Mouse (Mus musculus) embryo, embryonic 11.5 days (tissue): ENCODE measurements around the gene Tmem245.
"Not testable (repeated sequence)": the region's sequence is repeated elsewhere in the genome, so short reads cannot be mapped to it uniquely, and the experiment has no call there.

ENCODE experiments used
- DNase-seq: peaks from one replicate; pipeline ENCODE4 v3.0.0-alpha.2; 2012; ENCODE audit warnings: low read depth, low spot score

Tmem245 gene

GRCm38 (mm10) chr4:56926971-56927370, 20.3 kb downstream of the Tmem245 start:
- no peak for DNase-seq

DNA sequence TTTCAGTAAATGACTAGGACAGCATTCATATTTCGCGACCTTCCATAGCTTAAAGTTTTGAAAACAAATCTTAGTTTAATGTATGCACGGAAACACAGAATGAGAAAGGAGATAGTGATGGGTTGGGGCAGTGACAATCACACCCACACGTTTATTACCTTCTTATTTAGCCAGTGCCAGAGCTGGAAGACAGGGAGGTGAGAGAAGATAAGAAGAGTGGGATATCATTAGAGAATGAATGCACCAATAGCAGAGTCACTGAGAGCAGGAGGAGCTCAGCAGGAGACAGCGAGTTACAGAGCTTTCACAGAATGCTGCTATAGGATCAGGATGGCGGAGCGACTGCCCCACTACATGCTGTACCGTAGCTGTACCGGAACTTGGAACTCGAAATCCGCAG, 25.0 kb downstream of the Tmem245 start:
- DNase-seq, result no peak

- no peak for DNase-seq
These were observed 31.4 kb downstream of the Tmem245 start for GRCm38 (mm10) chr4:56915732-56916325.

- DNase-seq, result no peak
These were observed 32.5 kb downstream of the Tmem245 start for GRCm38 (mm10) chr4:56914761-56915160.

DNA sequence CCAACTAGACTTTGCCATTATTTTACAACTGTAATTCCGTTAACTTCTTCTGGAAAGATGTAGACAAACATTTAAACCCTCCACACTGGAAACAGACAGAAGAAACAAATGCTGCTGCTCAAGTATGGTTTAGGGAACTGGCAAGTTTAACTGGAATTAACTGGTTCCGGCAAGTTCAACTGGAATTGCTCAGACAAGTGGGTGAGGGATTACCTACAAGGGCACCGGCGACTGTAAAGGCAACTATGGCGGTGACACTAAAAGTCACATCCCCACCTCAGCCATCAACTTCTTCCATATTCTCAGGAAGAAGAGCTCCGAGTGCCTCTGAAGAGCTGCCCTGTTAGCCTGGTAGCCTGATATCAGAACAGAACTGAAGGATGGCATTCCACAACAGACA, 32.9 kb downstream of the Tmem245 start:
- DNase-seq, result no peak

GRCm38 (mm10) chr4:56912382-56913001, 34.7 kb downstream of the Tmem245 start:
- no peak for DNase-seq

- DNase-seq, result peak; percentile 22
These were observed 37.7 kb downstream of the Tmem245 start for GRCm38 (mm10) chr4:56909568-56909967.

- no peak for DNase-seq
These were observed 39.6 kb downstream of the Tmem245 start for GRCm38 (mm10) chr4:56907671-56908070.

DNA sequence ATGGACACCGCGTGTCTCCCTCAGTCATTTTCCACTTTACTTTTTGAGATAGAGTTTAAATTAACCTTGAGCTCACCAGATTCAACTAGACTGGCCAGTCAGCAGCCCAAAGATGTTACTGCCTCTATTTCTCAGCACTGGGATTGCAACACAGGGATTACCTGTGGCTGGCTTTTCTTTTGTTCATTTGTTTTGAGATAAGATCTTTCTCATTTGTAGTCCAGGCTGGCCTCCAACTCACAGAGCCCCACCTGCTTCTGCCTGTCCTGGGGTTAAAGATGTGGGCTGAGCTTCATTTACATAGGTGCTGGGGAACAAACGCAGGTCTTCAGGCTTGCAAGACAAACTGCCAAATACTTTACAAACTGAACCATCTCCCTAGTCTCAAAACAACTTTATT, 40.3 kb downstream of the Tmem245 start:
- DNase-seq, result no peak

DNA sequence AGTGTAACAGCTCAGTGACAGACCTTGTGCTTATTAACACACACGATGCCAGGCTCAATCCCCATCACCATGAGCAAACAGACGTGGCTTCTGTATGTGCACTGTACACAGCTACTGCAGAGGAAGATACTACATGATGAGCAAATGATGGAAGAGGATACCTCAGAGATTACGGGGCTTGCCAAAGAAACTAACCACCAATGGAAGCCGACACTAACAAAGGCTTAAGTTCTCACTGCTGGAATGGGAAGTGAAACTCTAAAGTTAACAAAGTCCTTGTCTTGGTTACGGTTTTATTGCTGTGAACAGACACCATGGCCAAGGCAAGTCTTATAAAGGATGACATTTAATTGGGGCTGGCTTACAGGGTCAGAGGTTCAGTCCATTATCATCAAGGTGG, 41.7 kb downstream of the Tmem245 start:
- no peak for DNase-seq

DNA sequence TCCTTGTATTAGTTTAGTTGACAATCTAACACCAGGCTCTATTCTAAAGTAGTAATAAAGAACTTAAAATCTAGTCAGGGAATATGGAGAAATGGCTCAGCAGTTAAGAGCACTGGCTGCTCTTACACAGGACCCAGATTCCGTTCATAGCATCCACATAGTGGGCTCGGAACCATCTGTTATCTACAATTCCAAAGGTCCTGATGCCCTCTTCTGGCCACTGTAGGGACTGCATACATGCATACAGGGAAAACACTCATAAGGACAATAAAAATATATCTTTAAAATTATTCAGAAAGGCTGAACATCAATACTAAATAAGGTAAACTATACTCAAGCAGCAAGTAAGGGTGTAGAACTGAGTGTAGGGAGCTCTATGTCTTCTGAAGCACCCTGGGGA, 45.6 kb downstream of the Tmem245 start:
- no peak for DNase-seq

DNA sequence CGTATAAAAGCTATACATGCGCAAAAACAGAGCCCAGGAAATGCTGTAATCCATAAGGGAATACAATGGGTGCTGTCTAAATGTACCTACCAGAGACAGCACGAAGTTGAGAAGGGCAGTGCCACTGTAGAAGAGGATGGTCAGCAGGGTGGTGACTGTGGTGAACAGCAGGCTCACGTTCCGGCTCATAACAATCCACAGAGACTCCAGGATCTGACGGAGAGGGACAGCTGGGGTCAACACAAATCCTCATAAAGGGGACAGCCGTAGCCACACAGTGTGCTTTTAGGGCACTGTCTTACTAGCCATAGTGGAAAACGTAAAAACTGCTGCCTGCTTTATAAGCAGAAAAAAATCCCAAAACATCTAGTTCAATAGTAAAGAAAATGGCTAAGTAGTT, 48.0 kb downstream of the Tmem245 start:
- DNase-seq, result no peak

DNA sequence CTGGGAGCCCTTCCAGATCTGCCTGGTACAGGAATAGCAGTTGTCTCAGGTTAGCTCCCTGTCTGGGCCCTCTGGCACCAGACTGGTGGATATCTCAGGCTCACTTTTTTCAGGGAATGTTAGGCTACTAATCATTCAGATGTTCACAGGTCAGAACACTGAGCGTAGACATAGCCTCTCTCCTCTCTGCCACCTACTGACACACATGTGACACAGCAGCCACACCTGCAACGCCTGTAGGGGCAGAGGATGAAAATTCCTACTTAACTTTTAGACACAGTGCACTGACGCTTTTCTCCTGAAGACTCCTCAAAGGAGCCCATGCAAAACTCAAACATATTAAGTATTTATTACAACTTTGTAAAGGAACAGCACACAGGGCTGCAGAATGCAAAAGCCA, 49.7 kb downstream of the Tmem245 start:
- DNase-seq, result no peak

DNA sequence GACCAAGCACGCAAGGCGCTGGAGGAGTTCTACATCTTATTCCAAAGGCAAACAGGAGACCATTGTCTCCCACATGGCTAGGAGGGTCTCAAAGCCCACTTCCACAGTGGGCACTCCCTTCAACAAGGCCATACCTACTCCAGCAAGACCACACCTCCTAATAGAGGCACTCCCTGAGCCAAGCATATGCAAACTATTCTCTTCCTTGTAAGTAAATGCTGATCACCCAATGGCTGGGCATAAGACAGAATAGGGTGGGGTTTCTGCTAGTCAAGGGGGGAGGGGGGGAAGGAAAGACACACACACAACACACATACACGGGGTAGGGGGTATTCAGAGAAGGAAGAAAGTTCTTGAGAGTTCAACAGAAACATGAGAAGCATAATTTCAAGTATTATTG, 53.0 kb downstream of the Tmem245 start:
- DNase-seq, result no peak

DNA sequence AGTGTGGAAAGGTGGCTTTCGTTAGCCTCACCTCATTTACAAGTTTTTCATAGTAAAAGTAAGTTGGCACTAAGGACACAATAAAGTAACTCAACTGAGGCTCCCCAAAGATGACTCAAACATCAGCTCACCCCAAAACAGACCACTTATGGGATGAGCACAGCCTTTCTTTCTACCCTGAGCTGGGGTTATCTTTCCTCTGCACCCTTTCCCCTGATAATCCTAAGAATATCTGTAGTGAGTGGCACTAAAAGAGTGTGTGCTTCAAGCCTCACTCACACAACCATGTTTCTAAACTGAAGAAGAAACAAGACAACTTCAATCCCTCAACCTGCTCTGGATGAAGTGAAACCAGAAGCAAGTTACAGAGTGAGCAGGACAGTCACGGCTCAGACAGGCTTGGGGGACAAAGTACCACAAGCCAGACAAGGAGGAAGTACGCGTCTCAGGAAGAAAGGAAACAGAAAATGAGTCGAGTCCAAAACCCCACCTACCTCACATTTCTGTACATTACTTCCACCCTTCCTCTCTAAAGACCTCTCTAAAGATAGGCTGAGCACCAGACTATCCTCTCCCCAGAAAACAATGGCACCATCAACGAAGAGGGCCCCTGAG, 54.6 kb downstream of the Tmem245 start:
- no peak for DNase-seq

GRCm38 (mm10) chr4:56888483-56888882, 58.8 kb downstream of the Tmem245 start:
- no peak for DNase-seq

DNA sequence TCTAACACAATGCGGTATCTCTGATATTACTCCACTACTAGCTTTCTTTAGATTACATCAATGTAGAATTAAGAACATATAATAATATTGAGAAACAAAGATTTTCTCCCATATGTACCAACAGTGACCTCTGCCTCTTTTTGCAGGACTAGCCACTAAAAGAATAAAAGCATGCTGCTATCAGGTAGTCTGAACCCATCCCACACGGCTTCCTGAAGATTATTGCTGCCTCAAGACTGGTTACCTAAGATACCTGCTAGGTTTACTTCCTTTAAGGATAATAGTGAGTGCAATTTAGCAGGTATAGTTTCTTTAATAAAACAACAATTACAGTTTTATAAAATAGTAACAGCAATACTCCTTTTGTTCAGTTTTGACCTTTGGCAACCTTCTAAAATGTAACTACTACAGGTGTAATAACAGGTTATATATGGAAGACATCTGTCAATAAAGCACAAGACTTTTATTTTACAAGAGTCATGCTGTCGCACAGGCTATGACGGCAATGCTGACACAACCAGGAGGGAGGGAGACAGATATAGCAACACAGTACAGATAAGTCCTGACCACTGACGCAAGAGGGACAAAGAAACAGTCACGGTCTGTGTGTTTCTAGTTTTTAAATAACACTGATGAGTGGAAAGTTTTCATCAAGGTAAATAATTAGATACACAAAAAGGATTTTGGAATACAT, 60.8 kb downstream of the Tmem245 start:
- no peak for DNase-seq

DNA sequence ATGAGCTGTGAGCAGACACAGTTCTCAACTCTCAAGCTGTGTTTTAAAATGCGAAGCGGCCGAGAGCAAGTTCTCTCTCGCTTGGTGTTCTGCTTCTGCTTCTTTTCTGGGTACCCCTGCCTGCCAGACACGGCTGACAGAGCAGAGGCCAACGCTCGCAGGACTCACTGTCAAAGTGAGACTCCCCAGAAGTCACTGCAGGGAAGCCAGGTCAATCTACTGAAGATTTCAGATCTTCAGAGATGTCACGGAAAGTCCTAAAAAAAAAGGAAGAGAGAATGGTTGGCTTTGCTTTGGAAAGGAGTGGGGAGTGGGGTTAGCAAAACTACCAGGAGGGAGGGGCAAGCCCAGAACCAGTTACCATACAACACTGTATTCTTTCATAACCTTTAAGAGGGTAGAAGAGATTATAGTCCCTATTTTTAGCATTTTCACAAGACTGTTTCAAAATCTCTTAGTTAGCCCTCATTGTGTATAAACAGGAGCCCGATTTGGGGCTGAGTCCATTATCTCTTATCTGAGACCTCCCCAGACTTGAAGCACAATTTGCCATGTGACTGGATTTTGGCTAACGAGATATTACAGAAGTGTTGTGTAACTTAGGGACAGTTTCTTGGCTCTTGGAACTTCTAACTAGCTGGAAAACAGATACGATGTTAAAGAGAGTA, 67.1 kb downstream of the Tmem245 start:
- no peak for DNase-seq

GRCm38 (mm10) chr4:56878971-56879370, 68.3 kb downstream of the Tmem245 start:
- DNase-seq, result no peak

GRCm38 (mm10) chr4:56870541-56870940, 76.7 kb downstream of the Tmem245 start:
- not testable (repeated sequence) for DNase-seq

DNA sequence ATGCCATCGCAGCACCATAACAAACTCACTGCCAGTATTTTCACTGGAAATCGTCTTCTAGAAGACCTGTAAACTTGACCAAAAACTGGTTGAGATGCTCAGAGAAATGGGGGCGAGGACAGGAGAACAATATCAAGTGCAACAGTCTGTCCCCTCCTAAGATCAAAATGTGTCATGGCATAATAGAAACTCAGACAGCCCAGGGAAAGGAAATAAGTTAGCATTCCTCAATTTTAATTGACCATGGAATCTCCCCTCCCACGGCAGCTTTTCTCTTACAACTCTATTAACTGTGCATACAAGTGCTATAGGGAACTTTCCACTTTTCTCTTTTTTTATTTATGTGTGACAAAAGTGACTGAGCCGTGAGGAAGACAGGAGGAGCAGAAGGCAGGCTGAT, 79.5 kb downstream of the Tmem245 start:
- no peak for DNase-seq

DNA sequence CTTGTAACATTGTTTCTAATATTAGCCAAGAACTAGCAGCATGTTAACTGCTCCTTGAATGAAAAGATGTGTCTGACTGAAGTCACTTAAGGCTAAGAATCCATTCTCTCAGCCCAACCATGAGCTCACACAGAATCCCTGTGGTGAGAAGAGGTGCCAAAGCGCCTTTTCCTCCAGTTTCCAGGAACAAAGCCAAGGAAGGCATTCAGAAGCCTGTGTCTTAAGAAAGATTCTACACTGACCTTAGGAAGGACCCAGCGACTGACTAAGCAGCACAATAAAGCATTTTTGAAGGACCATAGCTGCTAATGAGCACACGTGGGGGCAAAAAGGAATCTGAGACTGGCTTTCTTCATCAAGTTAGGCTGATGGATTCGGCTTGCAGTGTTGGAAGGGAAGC, 81.3 kb downstream of the Tmem245 start:
- no peak for DNase-seq
